Mouse (Mus musculus): ENCODE results near the gene Gm8994. TPM values are rescaled to one million over a fixed set of nuclear protein-coding genes. Genes with fewer than 3 reads are reported as not detected.
"Not testable (repeated sequence)": the region's sequence is repeated elsewhere in the genome, so short reads cannot be mapped to it uniquely, and the experiment has no call there.

The Gm8994 gene
- not detected in 2 replicates for polyA plus RNA-seq (2015; fragmentation: Nextera tagmentation; extraction: Ambion mirVana)

DNA sequence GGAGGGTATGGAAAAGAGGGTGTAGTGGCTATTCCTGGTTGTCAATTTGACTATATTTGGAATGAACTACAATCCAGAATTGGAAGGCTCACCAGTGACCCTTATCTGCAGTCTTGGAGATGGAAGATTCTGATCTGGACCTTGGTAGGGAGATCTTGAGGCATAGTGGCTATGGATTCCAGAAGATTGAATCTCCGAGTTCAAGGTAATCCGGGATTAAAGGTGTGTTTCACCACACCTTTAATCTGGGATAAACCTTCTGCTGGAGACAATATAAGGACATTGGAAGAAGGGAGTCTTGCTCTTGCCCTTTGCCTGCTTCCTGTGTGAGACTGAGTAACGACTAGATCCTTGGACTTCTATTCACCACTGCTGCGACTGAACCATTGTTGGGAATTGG lies at the start of gene Gm8994:
TSS of gene Gm8994 (plus strand) at position 301 of the 400 bp plus-strand sequence.
- H3K27me3 ChIP-seq; H3K4me2 ChIP-seq; H3K4me1 ChIP-seq (replicated peaks); H3K9me3 ChIP-seq (replicated peaks); H3K4me3 ChIP-seq (replicated peaks); H3K9ac ChIP-seq; ATAC-seq (ENCODE audit: low read depth); H3K27ac ChIP-seq; H3K36me3 ChIP-seq; DNase-seq: not testable (repeated sequence)
- WGBS (ENCODE audit: insufficient replicate concordance), result 71% methylated on average over 4 of the region's 4 CpGs

DNA sequence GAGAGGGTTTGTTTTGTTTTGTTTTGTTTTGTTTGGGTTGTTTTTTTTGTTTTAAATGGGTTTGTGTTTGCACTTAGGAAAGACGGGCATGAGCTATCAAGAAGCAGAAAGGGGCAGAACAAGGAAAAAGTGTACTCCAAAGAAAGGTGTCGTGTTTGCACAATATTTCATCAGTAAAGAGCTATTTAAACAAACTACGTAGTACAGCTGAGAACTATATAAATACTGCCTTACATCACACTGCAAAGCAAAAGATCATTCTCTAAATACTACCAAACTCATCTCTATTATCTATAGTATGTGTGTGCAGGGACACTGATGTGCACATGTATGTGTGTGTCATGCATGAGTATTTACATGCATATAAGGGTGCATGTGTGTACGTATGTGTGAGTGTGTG lies 49.7 kb upstream of the Gm8994 start:
- ATAC-seq (ENCODE audit: low read depth), result no peak
- Histone ChIP-seq H3K9ac (no peak overlapping the region), H3K9me3 (replicated peaks) (no peaks in the 10 kb centered on the region), H3K4me1 (replicated peaks) (no peaks in the 10 kb centered on the region), H3K4me2 (no peak overlapping the region), H3K27me3 (no peaks in the 10 kb centered on the region), H3K36me3 (no peaks in the 10 kb centered on the region), H3K4me3 (replicated peaks) (no peak overlapping the region), H3K27ac (no peak overlapping the region)
- DNase-seq, result no peak
- 70% methylated on average over 4 of the region's 4 CpGs for WGBS (ENCODE audit: insufficient replicate concordance)

GRCm38 (mm10) chr6:136284565-136284964 lies 42.8 kb upstream of the Gm8994 start:
- no peaks in the 10 kb centered on the region for H3K36me3 ChIP-seq
- H3K9me3 ChIP-seq (replicated peaks), result 0 out of 2 replicates have a peak, but pooled peaks cover 10% of the 10 kb centered on the region
- H3K4me2 ChIP-seq, result no peak overlapping the region
- no peaks in the 10 kb centered on the region for H3K27me3 ChIP-seq
- ATAC-seq (ENCODE audit: low read depth) (no peak), DNase-seq (no peak)
- no peak overlapping the region for H3K4me3 ChIP-seq (replicated peaks)
- no peaks in the 10 kb centered on the region for H3K4me1 ChIP-seq (replicated peaks)
- WGBS (ENCODE audit: insufficient replicate concordance), result 69% methylated on average over 8 of the region's 8 CpGs
- no peak overlapping the region for H3K9ac ChIP-seq
- H3K27ac ChIP-seq, result no peak overlapping the region

DNA sequence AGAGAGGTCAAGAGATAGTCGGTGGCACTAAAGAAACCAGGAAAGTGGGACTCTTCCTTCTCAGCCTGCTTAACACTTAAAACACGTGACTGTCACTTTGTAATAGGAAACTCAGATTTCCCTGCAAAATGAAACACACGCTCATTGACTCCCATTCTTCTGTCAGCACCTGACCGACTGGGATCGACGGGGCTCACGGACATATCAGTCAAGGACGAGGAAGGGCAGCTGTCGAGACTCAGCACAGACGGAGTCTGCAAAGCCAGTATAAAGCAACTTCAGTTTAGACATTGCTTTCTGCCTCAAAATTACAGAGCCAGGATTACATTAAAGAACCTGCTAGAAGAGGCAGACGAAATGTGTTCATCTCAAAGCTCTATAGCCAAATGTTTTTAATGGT lies 41.2 kb upstream of the Gm8994 start:
- no peak overlapping the region for H3K4me2 ChIP-seq
- no peaks in the 10 kb centered on the region for H3K4me1 ChIP-seq (replicated peaks)
- no peak for DNase-seq
- H3K9me3 ChIP-seq (replicated peaks), result 0 out of 2 replicates have a peak, but pooled peaks cover 10% of the 10 kb centered on the region
- no peak overlapping the region for H3K9ac ChIP-seq
- no peaks in the 10 kb centered on the region for H3K27me3 ChIP-seq
- ATAC-seq (ENCODE audit: low read depth), result no peak
- H3K27ac ChIP-seq, result no peak overlapping the region
- 68% methylated on average over 11 of the region's 11 CpGs for WGBS (ENCODE audit: insufficient replicate concordance)
- no peak overlapping the region for H3K4me3 ChIP-seq (replicated peaks)
- H3K36me3 ChIP-seq, result no peaks in the 10 kb centered on the region

DNA sequence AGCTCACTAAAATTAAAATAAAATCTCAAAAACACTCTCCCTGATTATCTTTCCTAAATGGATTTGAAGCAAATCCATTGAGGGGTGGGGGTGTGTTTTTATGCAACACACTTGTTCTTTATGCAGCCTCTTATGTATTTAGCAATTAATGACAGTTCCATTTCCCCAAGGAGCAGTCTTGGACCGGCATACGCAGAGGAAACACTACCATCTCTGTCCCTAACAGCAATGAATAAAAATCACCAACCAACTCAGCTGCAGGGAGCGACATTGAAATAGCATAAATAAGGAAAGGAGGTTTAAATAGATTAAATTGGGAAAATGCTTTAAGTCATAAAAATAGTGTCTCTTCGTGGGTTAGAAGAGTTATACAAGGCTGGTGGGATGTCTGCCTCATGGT lies 40.8 kb upstream of the Gm8994 start:
- WGBS (ENCODE audit: insufficient replicate concordance), result 70% methylated on average over 4 of the region's 4 CpGs
- no peak overlapping the region for H3K4me3 ChIP-seq (replicated peaks)
- no peak for ATAC-seq (ENCODE audit: low read depth)

DNA sequence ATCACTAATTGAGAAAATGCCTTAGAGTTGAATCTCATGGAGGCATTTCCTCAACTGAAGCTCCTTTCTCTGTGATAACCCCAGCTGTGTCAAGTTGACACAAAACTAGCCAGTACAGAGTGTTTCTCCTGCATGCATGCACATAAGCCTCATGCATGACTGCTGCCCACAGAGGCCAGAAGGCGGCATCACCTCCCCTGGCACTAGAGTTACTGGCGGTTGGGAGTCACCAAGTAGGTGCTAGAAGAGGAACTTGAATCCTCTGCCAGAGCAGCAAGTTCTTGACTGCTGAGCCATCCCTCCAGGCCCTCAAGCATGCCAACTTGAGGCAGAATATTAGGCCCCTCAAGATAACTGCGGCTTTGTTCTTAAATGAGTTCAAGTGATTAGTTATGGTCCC lies 35.9 kb upstream of the Gm8994 start:
- no peak overlapping the region for H3K4me2 ChIP-seq
- ATAC-seq (ENCODE audit: low read depth) (no peak), DNase-seq (no peak)
- 73% methylated on average over 3 of the region's 3 CpGs for WGBS (ENCODE audit: insufficient replicate concordance)
- H3K9me3 ChIP-seq (replicated peaks), result 0 out of 2 replicates have a peak, but pooled peaks cover 11% of the 10 kb centered on the region
- H3K4me1 ChIP-seq (replicated peaks), result no peaks in the 10 kb centered on the region
- H3K4me3 ChIP-seq (replicated peaks), result no peak overlapping the region
- no peak overlapping the region for H3K9ac ChIP-seq
- H3K27ac ChIP-seq, result no peak overlapping the region
- H3K27me3 ChIP-seq, result no peaks in the 10 kb centered on the region
- H3K36me3 ChIP-seq, result no peaks in the 10 kb centered on the region

More for the DNA sequence above, 40.8 kb upstream of the Gm8994 start:
- Histone ChIP-seq H3K9ac (no peak overlapping the region), H3K36me3 (no peaks in the 10 kb centered on the region), H3K27me3 (no peaks in the 10 kb centered on the region), H3K27ac (no peak overlapping the region), H3K4me2 (no peak overlapping the region), H3K4me1 (replicated peaks) (no peaks in the 10 kb centered on the region), H3K9me3 (replicated peaks) (0 out of 2 replicates have a peak, but pooled peaks cover 10% of the 10 kb centered on the region)
- DNase-seq, result no peak

- Histone ChIP-seq H3K4me2 (no peak overlapping the region), H3K4me1 (replicated peaks) (no peaks in the 10 kb centered on the region), H3K9ac (no peak overlapping the region), H3K9me3 (replicated peaks) (0 out of 2 replicates have a peak, but pooled peaks cover 11% of the 10 kb centered on the region), H3K27ac (no peak overlapping the region), H3K4me3 (replicated peaks) (no peak overlapping the region), H3K36me3 (no peaks in the 10 kb centered on the region), H3K27me3 (no peaks in the 10 kb centered on the region)
- WGBS (ENCODE audit: insufficient replicate concordance), result 62% methylated on average over 11 of the region's 11 CpGs
- ATAC-seq (ENCODE audit: low read depth) (no peak), DNase-seq (no peak)
These were observed 35.2 kb upstream of the Gm8994 start for GRCm38 (mm10) chr6:136291951-136292714.

- 56% methylated on average over 6 of the region's 6 CpGs for WGBS (ENCODE audit: insufficient replicate concordance)
- Histone ChIP-seq H3K4me2 (no peak overlapping the region), H3K4me3 (replicated peaks) (no peak overlapping the region), H3K9ac (no peak overlapping the region), H3K27ac (no peak overlapping the region), H3K36me3 (no peaks in the 10 kb centered on the region), H3K9me3 (replicated peaks) (0 out of 2 replicates have a peak, but pooled peaks cover 11% of the 10 kb centered on the region), H3K27me3 (no peaks in the 10 kb centered on the region), H3K4me1 (replicated peaks) (no peaks in the 10 kb centered on the region)
- DNase-seq (no peak), ATAC-seq (ENCODE audit: low read depth) (no peak)
These were observed 33.6 kb upstream of the Gm8994 start for GRCm38 (mm10) chr6:136293700-136294099.

- no peak for ATAC-seq (ENCODE audit: low read depth)
- H3K36me3 ChIP-seq, result no peaks in the 10 kb centered on the region
- H3K4me2 ChIP-seq, result no peak overlapping the region
- no peak for DNase-seq
- H3K9me3 ChIP-seq (replicated peaks), result 0 out of 2 replicates have a peak, but pooled peaks cover 7% of the 10 kb centered on the region
- WGBS (ENCODE audit: insufficient replicate concordance), result 55% methylated on average over 4 of the region's 4 CpGs
- no peaks in the 10 kb centered on the region for H3K4me1 ChIP-seq (replicated peaks)
- H3K27ac ChIP-seq, result no peak overlapping the region
- no peaks in the 10 kb centered on the region for H3K27me3 ChIP-seq
- H3K4me3 ChIP-seq (replicated peaks), result no peak overlapping the region
- no peak overlapping the region for H3K9ac ChIP-seq
These were observed 31.5 kb upstream of the Gm8994 start for GRCm38 (mm10) chr6:136295821-136296220.

DNA sequence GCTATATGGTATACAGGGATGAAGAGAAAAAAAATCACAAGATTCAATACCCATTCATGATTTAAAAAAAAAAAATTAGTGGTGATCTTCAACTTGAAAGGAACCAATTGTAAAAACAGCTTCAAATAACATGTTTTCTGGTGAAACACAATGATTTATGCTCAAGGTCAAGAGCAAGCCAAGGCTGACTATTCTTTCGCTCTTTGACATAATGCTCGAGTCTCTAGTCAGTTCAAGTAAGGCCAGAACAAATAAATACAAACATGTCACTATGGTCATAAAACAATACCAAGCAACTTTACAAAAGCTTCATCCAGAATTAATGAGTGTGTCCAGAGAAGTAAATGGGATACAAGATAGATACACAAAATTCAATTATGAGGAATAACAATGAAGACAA lies 31.1 kb upstream of the Gm8994 start:
- no peak overlapping the region for H3K27ac ChIP-seq
- H3K4me1 ChIP-seq (replicated peaks), result no peaks in the 10 kb centered on the region
- H3K36me3 ChIP-seq, result no peaks in the 10 kb centered on the region
- ATAC-seq (ENCODE audit: low read depth) (no peak), DNase-seq (no peak)
- H3K4me3 ChIP-seq (replicated peaks), result no peak overlapping the region
- 70% methylated on average over 2 of the region's 2 CpGs for WGBS (ENCODE audit: insufficient replicate concordance)
- H3K9me3 ChIP-seq (replicated peaks), result 0 out of 2 replicates have a peak, but pooled peaks cover 7% of the 10 kb centered on the region
- no peak overlapping the region for H3K4me2 ChIP-seq
- H3K27me3 ChIP-seq, result no peaks in the 10 kb centered on the region
- H3K9ac ChIP-seq, result no peak overlapping the region

- H3K36me3 ChIP-seq, result no peaks in the 10 kb centered on the region
- no peaks in the 10 kb centered on the region for H3K27me3 ChIP-seq
- H3K9ac ChIP-seq, result no peak overlapping the region
- no peaks in the 10 kb centered on the region for H3K9me3 ChIP-seq (replicated peaks)
- no peaks in the 10 kb centered on the region for H3K4me1 ChIP-seq (replicated peaks)
- H3K4me3 ChIP-seq (replicated peaks), result no peak overlapping the region
- ATAC-seq (ENCODE audit: low read depth), result no peak
- no peak for DNase-seq
- no peak overlapping the region for H3K27ac ChIP-seq
- no peak overlapping the region for H3K4me2 ChIP-seq
These were observed 23.8 kb upstream of the Gm8994 start for GRCm38 (mm10) chr6:136303514-136303913.
